Mouse (Mus musculus) embryo, embryonic 11 days (tissue): Measurements from ENCODE around the gene Mnx1.
"Not testable (repeated sequence)": the region's sequence is repeated elsewhere in the genome, so short reads cannot be mapped to it uniquely, and the experiment has no call there.

ENCODE experiments used
- DNase-seq: peaks from one replicate; pipeline ENCODE4 v3.0.0-alpha.2; 2015

Mnx1 gene

GRCm38 (mm10) chr5:29468351-29469065 is 9.8 kb downstream of the Mnx1 start:
- peak; percentile 7 for DNase-seq

DNA sequence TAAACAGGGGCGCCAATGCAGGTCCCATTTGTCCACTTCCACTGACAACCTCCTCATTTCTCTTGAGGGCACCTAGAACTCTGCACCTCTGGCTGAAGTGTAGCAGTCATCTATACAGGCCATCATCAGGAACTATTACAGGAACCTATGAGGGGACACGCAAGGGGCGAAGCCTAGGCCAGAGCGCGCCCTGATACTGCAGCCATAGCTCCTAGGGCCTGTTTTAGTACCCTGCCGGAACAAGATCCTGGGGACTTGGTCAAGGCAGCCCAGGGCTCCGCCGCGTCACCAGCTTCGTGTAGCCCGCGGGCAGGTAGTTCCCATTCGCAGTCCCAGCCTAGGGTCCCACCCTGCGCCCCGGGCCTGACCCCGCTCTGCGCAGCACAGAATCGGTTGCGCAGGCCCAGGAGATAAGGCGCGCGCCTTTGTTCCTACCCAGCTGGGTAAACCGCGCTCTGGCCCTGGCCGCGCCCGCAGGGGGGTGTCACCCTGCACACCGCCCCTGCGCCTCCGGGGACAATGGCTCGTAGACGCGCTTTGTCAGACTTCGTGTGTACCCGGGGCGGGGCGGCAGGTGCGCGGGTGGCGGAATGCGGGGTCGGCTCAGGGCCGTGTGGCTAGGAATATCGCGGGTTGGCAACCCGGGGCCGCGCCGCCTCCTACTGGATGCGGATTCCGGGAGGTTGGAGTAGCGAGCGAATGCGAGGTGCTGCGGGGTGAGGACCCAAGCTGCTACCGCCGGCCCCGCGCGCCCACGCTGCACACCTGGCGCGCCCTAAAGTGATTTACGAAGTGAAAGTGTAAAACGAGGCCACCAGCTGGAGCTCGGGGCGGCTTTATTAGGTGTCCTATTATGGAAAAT is 10.6 kb downstream of the Mnx1 start:
- peak; percentile 62 for DNase-seq

DNA sequence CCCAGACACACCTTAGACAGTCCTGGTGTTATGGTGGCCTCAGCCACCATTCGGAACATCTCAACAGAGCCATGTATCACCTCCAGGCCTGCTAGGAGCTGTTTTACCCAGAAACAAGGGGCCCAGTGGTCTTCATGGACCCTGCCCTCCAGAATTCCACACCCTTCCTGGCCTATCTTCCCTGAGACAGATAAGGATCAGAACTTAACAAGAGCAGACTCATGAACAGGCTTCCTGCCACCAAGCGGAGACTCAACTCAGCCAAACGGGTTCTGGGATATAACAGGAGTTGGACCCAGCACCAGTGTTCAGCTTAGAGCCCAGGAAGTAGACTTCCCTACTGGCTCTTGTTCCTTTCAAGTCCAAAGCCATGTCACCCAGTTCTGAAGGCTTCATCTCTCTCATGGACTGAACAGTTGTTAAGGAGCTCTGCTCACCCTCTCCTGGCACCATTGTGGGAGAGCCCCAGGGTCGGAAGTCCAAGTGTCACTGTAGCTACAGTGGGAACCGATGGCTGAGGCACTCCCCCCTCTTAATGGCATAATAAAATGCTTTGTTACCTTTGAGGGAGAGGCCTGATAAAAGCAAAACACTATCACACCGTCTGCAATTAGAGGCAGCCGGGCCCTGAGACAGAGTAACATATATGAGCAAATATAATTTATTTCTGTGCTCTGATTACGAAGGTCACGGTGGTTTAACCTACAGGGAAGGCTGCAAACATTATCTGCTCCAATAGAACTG is 15.2 kb downstream of the Mnx1 start:
- DNase-seq, result no peak

GRCm38 (mm10) chr5:29456895-29457656 is 21.2 kb downstream of the Mnx1 start:
- DNase-seq, result no peak

GRCm38 (mm10) chr5:29452352-29452751 is 25.9 kb downstream of the Mnx1 start:
- no peak for DNase-seq

- no peak for DNase-seq
Observed at GRCm38 (mm10) chr5:29445275-29445674, 33.0 kb downstream of the Mnx1 start.

DNA sequence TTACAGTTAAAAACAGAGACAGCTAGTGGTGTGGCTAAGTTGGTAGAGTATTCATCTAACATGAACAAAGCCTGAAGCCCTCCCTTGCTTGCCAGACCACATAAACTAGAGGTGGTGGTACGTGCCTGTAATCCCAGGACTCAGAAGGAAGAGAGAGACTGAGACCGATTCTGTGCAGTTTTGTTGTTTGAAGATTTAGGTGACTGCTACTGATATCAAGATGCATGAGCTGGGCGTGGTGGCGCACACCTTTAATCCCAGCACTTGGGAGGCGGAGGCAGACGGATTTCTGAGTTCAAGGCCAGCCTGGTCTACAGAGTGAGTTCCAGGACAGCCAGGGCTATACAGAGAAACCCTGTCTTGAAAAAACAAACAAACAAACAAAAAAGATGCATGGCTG is 41.5 kb downstream of the Mnx1 start:
- DNase-seq, result not testable (repeated sequence)

GRCm38 (mm10) chr5:29435491-29435890 is 42.8 kb downstream of the Mnx1 start:
- no peak for DNase-seq

DNA sequence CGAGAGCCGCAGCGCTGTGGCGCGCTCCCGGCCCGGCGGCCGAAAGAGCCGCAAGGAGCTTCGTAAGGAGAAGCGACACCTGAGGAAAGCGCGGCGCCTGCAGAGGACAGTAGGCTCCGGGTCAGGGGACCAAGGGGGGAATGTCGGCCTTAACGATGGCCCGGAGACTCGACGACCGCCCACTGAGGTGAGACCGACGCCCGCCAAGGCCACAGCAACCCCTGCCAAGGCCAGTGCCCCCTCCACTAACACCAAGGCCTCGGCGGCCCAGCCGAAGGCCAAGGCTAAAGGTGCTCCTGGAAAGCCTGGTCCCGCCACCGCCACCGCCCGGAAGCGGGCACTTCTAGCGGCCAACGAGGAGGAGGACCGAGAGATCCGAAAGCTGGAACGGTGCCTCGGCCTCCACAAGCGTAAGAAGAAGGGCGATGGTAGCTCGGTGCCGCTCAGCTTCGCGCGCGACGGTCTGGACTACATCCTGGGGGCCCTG is 43.4 kb downstream of the Mnx1 start:
- DNase-seq, result peak; percentile 43

DNA sequence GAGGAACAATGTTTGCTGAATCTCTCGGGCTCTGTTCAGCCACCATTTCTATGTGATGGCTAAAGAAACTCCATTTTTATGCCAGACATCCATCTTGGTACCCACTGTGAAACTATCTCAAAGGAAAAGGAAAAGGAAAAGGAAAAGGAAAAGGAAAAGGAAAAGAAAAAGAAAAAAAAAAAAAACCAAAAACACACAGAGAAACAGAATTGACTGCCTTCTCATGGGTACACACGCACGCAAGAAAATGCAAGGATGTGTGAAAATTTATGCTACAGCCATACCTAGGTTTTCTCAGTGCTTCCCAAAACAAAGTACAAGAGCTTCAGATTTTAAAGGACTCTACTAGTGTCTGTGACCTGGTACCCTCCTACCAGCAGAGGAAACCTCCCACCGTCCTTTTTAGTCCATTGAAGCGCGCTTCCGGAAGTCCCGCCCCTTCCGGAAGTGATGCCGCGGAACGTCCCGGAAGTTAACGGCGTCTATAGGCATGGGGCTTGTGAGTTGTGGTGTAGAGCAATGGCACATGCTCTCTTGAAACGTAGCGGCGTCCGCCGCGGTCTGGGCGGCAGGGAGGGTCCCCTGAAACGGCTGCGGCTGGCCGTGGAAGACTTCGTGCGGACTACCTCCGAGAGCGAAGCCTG is 43.9 kb downstream of the Mnx1 start, which contains the start of gene Nom1:
Gene Nom1, plus strand, starts transcription at position 437 of the 644 bp plus-strand sequence.
- DNase-seq, result peak; percentile 95

- not testable (repeated sequence) for DNase-seq
Observed at GRCm38 (mm10) chr5:29423330-29423729, 54.9 kb downstream of the Mnx1 start.
